Mouse (Mus musculus): ENCODE measurements around the gene Rgs2.

GRCm38 (mm10) chr1:143999371-143999920 lies 4.5 kb downstream of the Rgs2 start:
- no peak for TF ChIP-seq CTCF (IDR thresholded peaks at IDR 0.05; ENCODE audit: insufficient read depth, low read length)
- no peak for TF ChIP-seq POLR2A (IDR thresholded peaks at IDR 0.05; ENCODE audit: borderline replicate concordance, extremely low read depth, low read depth, low read length)
